Mouse (Mus musculus) heart, adult 2 months (tissue): Measurements from ENCODE around the gene Dpep2nb. TPM values are rescaled to one million over a fixed set of nuclear protein-coding genes. Genes with fewer than 3 reads are reported as not detected.

Source experiments
- DNase-seq, 2 experiments: peaks; one replicate each; pipeline ENCODE4 v3.0.0; 2021
- H3K27ac ChIP-seq: fragments of 200-600 bp; 2 replicates; pipeline ENCODE4 v1.8.1; 2022
- H3K27me3 ChIP-seq: fragments of 200-500 bp; 2 replicates; pipeline ENCODE4 v1.6.1; 2012; ENCODE audit warnings: mild to moderate bottlenecking, low read length, inconsistent platforms, mixed read lengths; ENCODE audit not compliant: control insufficient read depth, insufficient read depth
- H3K36me3 ChIP-seq: fragments of 200-500 bp; 2 replicates; pipeline ENCODE4 v1.6.1; 2012; ENCODE audit warnings: low read length, inconsistent platforms; ENCODE audit not compliant: control insufficient read depth, insufficient read depth
- H3K4me1 ChIP-seq: fragments of 200-500 bp; 2 replicates; pipeline ENCODE4 v1.6.1; 2011; ENCODE audit warnings: low read length; ENCODE audit not compliant: control insufficient read depth, insufficient read depth
- H3K4me3 ChIP-seq: fragments of 200-600 bp; 2 replicates; pipeline ENCODE4 v1.8.1; 2022
- H3K79me2 ChIP-seq: fragments of 200-500 bp; replicated peaks from 2 replicates; pipeline ENCODE4 v1.6.1; 2012; ENCODE audit warnings: mild to moderate bottlenecking, inconsistent platforms, low read length, moderate library complexity, mixed read lengths; ENCODE audit not compliant: control insufficient read depth, insufficient read depth
- H3K9ac ChIP-seq: fragments of 200-500 bp; 2 replicates; pipeline ENCODE4 v1.6.1; 2012; ENCODE audit warnings: low read depth, mild to moderate bottlenecking, control low read depth, inconsistent platforms, low read length, mixed read lengths
- CTCF ChIP-seq: fragments of 200-600 bp; IDR thresholded peaks from 2 replicates; pipeline ENCODE4 v1.8.1; 2022; ENCODE audit warnings: antibody characterized with exemption, mild to moderate bottlenecking, moderate library complexity
- EP300 ChIP-seq: fragments of 200-500 bp; IDR thresholded peaks from 2 replicates; pipeline ENCODE4 v1.6.1; 2011; ENCODE audit warnings: low read depth, low read length, control low read depth; ENCODE audit not compliant: insufficient read depth
- POLR2A ChIP-seq: fragments of 200-500 bp; IDR thresholded peaks from 2 replicates; pipeline ENCODE4 v1.6.1; 2011; ENCODE audit warnings: mild to moderate bottlenecking, low read depth, low read length, control low read depth; ENCODE audit not compliant: insufficient read depth
- WGBS: fragments of 180-500 bp; shearing (Covaris S2); methylation state at CpG from one replicate; pipeline ENCODE4 v1.1.7; 2018; 5-methylcytosine and 5-hydroxymethylcytosine counted together
- intact Hi-C: fragments of 180-260 bp; cut with DNase I; formaldehyde crosslinking; loops from one replicate; pipeline ENCODE4 v1.15.1; 2025
- polyA plus RNA-seq: library from polyadenylated mRNA; depleted of rRNA; stranded (reverse); fragments of >200 nt; gene quantifications from 2 replicates; pipeline ENCODE4 v1.2.3, GENCODE M21; 2012
- total RNA-seq, 2 experiments: library from RNA; stranded (reverse); gene quantifications; 2 replicates each; pipeline ENCODE4 v1.2.3; 2021

The Dpep2nb gene
- total and polyA plus RNA-seq, 3 experiments, result not detected

DNA sequence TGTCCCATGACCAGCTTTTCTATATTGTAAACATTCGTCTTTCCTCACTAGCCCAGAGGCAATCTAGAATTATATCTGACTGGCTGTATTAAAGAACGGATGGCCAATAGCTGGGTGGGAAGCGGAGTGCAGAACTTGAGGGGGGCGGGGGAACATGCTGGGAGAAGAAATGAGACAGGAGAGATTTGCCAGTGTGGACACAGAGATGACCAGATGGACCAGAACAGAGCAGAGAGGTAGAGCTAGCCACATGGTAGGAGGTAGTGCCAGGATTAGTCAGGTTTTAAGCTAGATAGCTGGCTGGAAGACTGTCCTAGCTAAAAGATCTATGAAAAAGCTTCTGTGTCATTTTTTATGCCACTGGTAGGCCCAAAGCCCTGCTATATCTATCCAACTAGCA lies 3.9 kb downstream of the Dpep2nb start:
- Histone ChIP-seq H3K9ac (no peak overlapping the region), H3K4me3 (no peak overlapping the region), H3K27ac (no peak overlapping the region), H3K27me3 (no peaks in the 10 kb centered on the region), H3K4me1 (no peaks in the 10 kb centered on the region), H3K36me3 (no peaks in the 10 kb centered on the region), H3K79me2 (no peaks in the 10 kb centered on the region)
- 77% methylated on average over 4 of the region's 4 CpGs for WGBS
- intact Hi-C loops, result no loop called here
- DNase-seq, result no peak
- TF ChIP-seq CTCF, result no peak
- no peak for TF ChIP-seq POLR2A
- TF ChIP-seq EP300, result no peak

DNA sequence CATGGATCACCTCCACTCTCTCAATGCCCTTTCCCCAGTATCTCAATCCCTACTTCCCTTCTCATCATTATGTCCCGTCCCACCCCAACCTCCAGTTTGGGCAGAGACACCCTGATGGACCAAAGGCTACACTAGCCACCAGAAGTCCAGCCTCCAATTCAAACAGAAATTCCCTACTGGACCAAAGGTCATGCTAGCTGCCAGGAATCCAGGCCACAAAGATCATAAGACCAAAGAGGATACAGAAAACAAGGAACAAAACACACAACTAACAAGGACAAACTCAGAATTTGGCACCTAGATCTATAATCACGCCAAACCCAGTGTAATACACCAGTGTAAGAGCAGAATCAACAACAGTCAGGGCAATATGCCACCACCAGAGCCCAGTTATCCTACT lies 6.8 kb downstream of the Dpep2nb start:
- H3K4me1 ChIP-seq, result no peaks in the 10 kb centered on the region
- no peak for DNase-seq
- no peaks in the 10 kb centered on the region for H3K79me2 ChIP-seq
- no peak overlapping the region for H3K27ac ChIP-seq
- intact Hi-C loops, result no loop called here
- no peaks in the 10 kb centered on the region for H3K27me3 ChIP-seq
- no peak overlapping the region for H3K4me3 ChIP-seq
- WGBS, result 71% methylated on average over 2 of the region's 2 CpGs
- H3K9ac ChIP-seq, result no peak overlapping the region
- no peaks in the 10 kb centered on the region for H3K36me3 ChIP-seq
- TF ChIP-seq EP300 (no peak), CTCF (no peak), POLR2A (no peak)

DNA sequence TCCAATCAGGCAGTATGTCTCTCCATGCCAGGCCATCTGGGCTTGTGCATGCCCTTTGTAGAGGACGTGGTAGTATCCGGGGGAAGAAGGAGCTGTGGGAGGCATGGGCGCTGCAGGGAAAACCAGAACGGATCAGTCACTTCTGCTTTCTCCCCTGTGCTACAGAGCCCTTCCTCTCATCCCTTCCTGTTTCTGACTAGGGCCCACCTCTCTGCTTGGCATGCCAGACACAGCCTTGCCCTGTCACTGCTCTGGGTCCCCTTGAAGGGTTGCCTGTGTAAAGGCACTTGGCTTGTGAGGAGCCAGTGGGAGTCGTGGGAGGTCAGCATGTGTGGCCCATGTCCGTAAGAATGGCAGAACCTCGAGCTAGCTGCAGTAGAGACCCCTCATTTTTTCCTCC lies 9.4 kb downstream of the Dpep2nb start:
- intact Hi-C loops, result no loop called here
- H3K9ac ChIP-seq, result no peak overlapping the region
- no peaks in the 10 kb centered on the region for H3K4me1 ChIP-seq
- 59% methylated on average over 7 of the region's 7 CpGs for WGBS
- H3K36me3 ChIP-seq, result no peaks in the 10 kb centered on the region
- H3K27ac ChIP-seq, result no peak overlapping the region
- no peaks in the 10 kb centered on the region for H3K79me2 ChIP-seq
- H3K27me3 ChIP-seq, result no peaks in the 10 kb centered on the region
- H3K4me3 ChIP-seq, result no peak overlapping the region
- DNase-seq, result peak in 1 of 2 experiments; percentile 41
- TF ChIP-seq EP300 (no peak), POLR2A (no peak), CTCF (no peak)

DNA sequence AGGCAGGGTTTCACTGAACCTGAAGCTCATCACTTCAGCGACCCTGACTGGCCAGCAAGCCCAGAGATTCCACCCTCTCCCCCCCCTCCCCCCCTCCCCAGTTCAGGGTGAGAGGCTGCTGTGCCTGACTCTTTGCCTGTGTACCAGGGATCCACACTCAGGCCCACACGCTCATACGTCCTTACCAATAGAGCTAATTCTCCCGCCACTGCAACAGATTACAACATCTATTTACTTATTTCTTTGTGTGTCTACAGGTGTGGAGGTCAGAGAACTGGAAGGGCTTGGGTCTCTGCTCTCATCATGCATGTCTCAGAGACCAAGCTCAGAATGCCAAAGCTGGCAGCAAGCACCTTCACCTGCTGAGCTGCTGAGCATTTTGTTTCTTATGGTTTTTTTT lies 12.5 kb downstream of the Dpep2nb start:
- no peak overlapping the region for H3K4me3 ChIP-seq
- TF ChIP-seq POLR2A (no peak), EP300 (no peak), CTCF (no peak)
- H3K27me3 ChIP-seq, result no peaks in the 10 kb centered on the region
- H3K36me3 ChIP-seq, result no peaks in the 10 kb centered on the region
- WGBS, result 72% methylated on average over 4 of the region's 4 CpGs
- no peak overlapping the region for H3K9ac ChIP-seq
- no peaks in the 10 kb centered on the region for H3K79me2 ChIP-seq
- no peak for DNase-seq
- H3K27ac ChIP-seq, result no peak overlapping the region
- intact Hi-C loops, result loop anchor here (5.0 kb wide), 1 partner anchor 124 kb away; no protein-coding TSS in a partner anchor
- H3K4me1 ChIP-seq, result peaks cover 1% of the 10 kb centered on the region; the same call in 1 of the 2 replicates

- DNase-seq, result peak in 1 of 2 experiments; percentile 37
- H3K27ac ChIP-seq, result no peak overlapping the region
- H3K27me3 ChIP-seq, result no peaks in the 10 kb centered on the region
- H3K4me3 ChIP-seq, result no peak overlapping the region
- intact Hi-C loops, result loop anchor here (5.0 kb wide), 1 partner anchor 125 kb away; no protein-coding TSS in a partner anchor
- H3K36me3 ChIP-seq, result no peaks in the 10 kb centered on the region
- TF ChIP-seq POLR2A (no peak), CTCF (no peak), EP300 (no peak)
- 62% methylated on average over 5 of the region's 5 CpGs for WGBS
- no peak overlapping the region for H3K9ac ChIP-seq
- no peaks in the 10 kb centered on the region for H3K79me2 ChIP-seq
- H3K4me1 ChIP-seq, result peaks cover 1% of the 10 kb centered on the region; the same call in 1 of the 2 replicates
These were observed 13.3 kb downstream of the Dpep2nb start for GRCm38 (mm10) chr8:105992499-105992898.

DNA sequence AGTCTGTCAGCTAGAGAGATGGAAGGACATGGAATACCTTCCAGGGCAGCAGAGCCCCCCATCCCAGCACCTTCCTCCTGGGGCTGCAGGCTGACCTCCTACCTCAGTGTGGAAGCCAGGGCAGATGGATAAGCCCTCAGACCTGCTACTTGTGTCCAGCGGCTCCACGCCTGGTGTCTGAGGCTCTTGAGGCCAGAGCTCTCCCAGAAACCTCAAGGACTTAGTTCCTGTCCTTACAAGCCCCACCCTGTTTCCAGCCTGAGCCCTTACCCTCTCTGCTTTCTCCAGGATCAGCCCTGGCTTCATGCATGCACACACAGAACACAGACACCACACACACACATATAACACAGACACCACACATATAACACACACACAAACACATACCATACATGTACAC lies 14.2 kb downstream of the Dpep2nb start:
- no peak overlapping the region for H3K27ac ChIP-seq
- no peak for DNase-seq
- 75% methylated on average over 2 of the region's 2 CpGs for WGBS
- peaks cover 1% of the 10 kb centered on the region; the same call in 1 of the 2 replicates for H3K4me1 ChIP-seq
- no peaks in the 10 kb centered on the region for H3K36me3 ChIP-seq
- H3K79me2 ChIP-seq, result no peaks in the 10 kb centered on the region
- TF ChIP-seq POLR2A (no peak), CTCF (no peak), EP300 (no peak)
- intact Hi-C loops, result loop anchor here (1.0 to 5.0 kb wide), 3 partner anchors 31 to 126 kb away; no protein-coding TSS in a partner anchor
- H3K9ac ChIP-seq, result no peak overlapping the region
- H3K4me3 ChIP-seq, result no peak overlapping the region
- no peaks in the 10 kb centered on the region for H3K27me3 ChIP-seq
